Mouse (Mus musculus): Measurements from ENCODE around the gene Hdac9. TPM values are rescaled to one million over a fixed set of nuclear protein-coding genes. Genes with fewer than 3 reads are reported as not detected.

Gene Hdac9
- polyA plus RNA-seq, 1 experiment: not detected

GRCm38 (mm10) chr12:34287218-34287617, 629.7 kb downstream of the Hdac9 start:
- no peaks in the 10 kb centered on the region for H3K36me3 ChIP-seq (ENCODE audit: control insufficient read depth)

GRCm38 (mm10) chr12:34284888-34285287, 632.0 kb downstream of the Hdac9 start:
- H3K9me3 ChIP-seq (ENCODE audit: control insufficient read depth, low read length): no peaks in the 10 kb centered on the region
- H3K27me3 ChIP-seq (ENCODE audit: control insufficient read depth): no peaks in the 10 kb centered on the region
- H3K4me1 ChIP-seq (ENCODE audit: control insufficient read depth): no peaks in the 10 kb centered on the region
- H3K36me3 ChIP-seq (ENCODE audit: control insufficient read depth): no peaks in the 10 kb centered on the region
- TF ChIP-seq TAL1 (IDR thresholded peaks at IDR 0.05; ENCODE audit: low read length) (no peak), GATA1 (IDR thresholded peaks at IDR 0.05; ENCODE audit: low read length) (no peak)
- H3K4me3 ChIP-seq (replicated peaks): no peak overlapping the region

More at GRCm38 (mm10) chr12:34287218-34287617, 629.7 kb downstream of the Hdac9 start:
- Histone ChIP-seq H3K4me3 (replicated peaks) (no peak overlapping the region), H3K9me3 (ENCODE audit: control insufficient read depth, low read length) (no peaks in the 10 kb centered on the region), H3K4me1 (ENCODE audit: control insufficient read depth) (no peaks in the 10 kb centered on the region), H3K27me3 (ENCODE audit: control insufficient read depth) (no peaks in the 10 kb centered on the region)
- TF ChIP-seq TAL1 (IDR thresholded peaks at IDR 0.05; ENCODE audit: low read length) (no peak), GATA1 (IDR thresholded peaks at IDR 0.05; ENCODE audit: low read length) (no peak)

GRCm38 (mm10) chr12:34284396-34284795, 632.5 kb downstream of the Hdac9 start:
- Histone ChIP-seq H3K27me3 (ENCODE audit: control insufficient read depth) (no peaks in the 10 kb centered on the region), H3K9me3 (ENCODE audit: control insufficient read depth, low read length) (no peaks in the 10 kb centered on the region), H3K4me1 (ENCODE audit: control insufficient read depth) (no peaks in the 10 kb centered on the region), H3K4me3 (replicated peaks) (no peak overlapping the region), H3K36me3 (ENCODE audit: control insufficient read depth) (no peaks in the 10 kb centered on the region)
- TF ChIP-seq GATA1 (IDR thresholded peaks at IDR 0.05; ENCODE audit: low read length) (no peak), TAL1 (IDR thresholded peaks at IDR 0.05; ENCODE audit: low read length) (no peak)

- H3K4me3 ChIP-seq (replicated peaks): no peak overlapping the region
- H3K9me3 ChIP-seq (ENCODE audit: control insufficient read depth, low read length): no peaks in the 10 kb centered on the region; the same call in 1 of the 2 replicates
- H3K27me3 ChIP-seq (ENCODE audit: control insufficient read depth): no peaks in the 10 kb centered on the region
- no peaks in the 10 kb centered on the region for H3K36me3 ChIP-seq (ENCODE audit: control insufficient read depth)
- TF ChIP-seq TAL1 (IDR thresholded peaks at IDR 0.05; ENCODE audit: low read length) (no peak), GATA1 (IDR thresholded peaks at IDR 0.05; ENCODE audit: low read length) (no peak)
- no peaks in the 10 kb centered on the region for H3K4me1 ChIP-seq (ENCODE audit: control insufficient read depth)
Observed at GRCm38 (mm10) chr12:34278822-34279221, 638.1 kb downstream of the Hdac9 start.

- Histone ChIP-seq H3K36me3 (ENCODE audit: control insufficient read depth) (no peaks in the 10 kb centered on the region), H3K4me3 (replicated peaks) (no peak overlapping the region), H3K9me3 (ENCODE audit: control insufficient read depth, low read length) (no peaks in the 10 kb centered on the region; the same call in 1 of the 2 replicates), H3K27me3 (ENCODE audit: control insufficient read depth) (no peaks in the 10 kb centered on the region), H3K4me1 (ENCODE audit: control insufficient read depth) (no peaks in the 10 kb centered on the region)
- no peak for TF ChIP-seq TAL1 (IDR thresholded peaks at IDR 0.05; ENCODE audit: low read length)
- TF ChIP-seq GATA1 (IDR thresholded peaks at IDR 0.05; ENCODE audit: low read length): no peak
Observed at GRCm38 (mm10) chr12:34273816-34274215, 643.1 kb downstream of the Hdac9 start.

- Histone ChIP-seq H3K4me1 (ENCODE audit: control insufficient read depth) (no peaks in the 10 kb centered on the region), H3K27me3 (ENCODE audit: control insufficient read depth) (no peaks in the 10 kb centered on the region)
- TF ChIP-seq GATA1 (IDR thresholded peaks at IDR 0.05; ENCODE audit: low read length): no peak
- no peak for TF ChIP-seq TAL1 (IDR thresholded peaks at IDR 0.05; ENCODE audit: low read length)
Observed at GRCm38 (mm10) chr12:34270096-34270495, 646.8 kb downstream of the Hdac9 start.

GRCm38 (mm10) chr12:34269472-34270040, 647.3 kb downstream of the Hdac9 start:
- Histone ChIP-seq H3K27me3 (ENCODE audit: control insufficient read depth) (no peaks in the 10 kb centered on the region), H3K9me3 (ENCODE audit: control insufficient read depth, low read length) (no peaks in the 10 kb centered on the region), H3K4me3 (replicated peaks) (no peak overlapping the region), H3K4me1 (ENCODE audit: control insufficient read depth) (no peaks in the 10 kb centered on the region), H3K36me3 (ENCODE audit: control insufficient read depth) (no peaks in the 10 kb centered on the region)
- TF ChIP-seq GATA1 (IDR thresholded peaks at IDR 0.05; ENCODE audit: low read length): no peak
- TF ChIP-seq TAL1 (IDR thresholded peaks at IDR 0.05; ENCODE audit: low read length): no peak

More at GRCm38 (mm10) chr12:34270096-34270495, 646.8 kb downstream of the Hdac9 start:
- H3K4me3 ChIP-seq (replicated peaks): no peak overlapping the region
- no peaks in the 10 kb centered on the region for H3K36me3 ChIP-seq (ENCODE audit: control insufficient read depth)
- H3K9me3 ChIP-seq (ENCODE audit: control insufficient read depth, low read length): no peaks in the 10 kb centered on the region

- TF ChIP-seq TAL1 (IDR thresholded peaks at IDR 0.05; ENCODE audit: low read length) (no peak), GATA1 (IDR thresholded peaks at IDR 0.05; ENCODE audit: low read length) (no peak)
- H3K4me3 ChIP-seq (replicated peaks): no peak overlapping the region
- no peaks in the 10 kb centered on the region for H3K36me3 ChIP-seq (ENCODE audit: control insufficient read depth)
- H3K9me3 ChIP-seq (ENCODE audit: control insufficient read depth, low read length): no peaks in the 10 kb centered on the region; the same call in 1 of the 2 replicates
- H3K27me3 ChIP-seq (ENCODE audit: control insufficient read depth): no peaks in the 10 kb centered on the region
- H3K4me1 ChIP-seq (ENCODE audit: control insufficient read depth): no peaks in the 10 kb centered on the region
Observed at GRCm38 (mm10) chr12:34259651-34260050, 657.2 kb downstream of the Hdac9 start.

- TF ChIP-seq TAL1 (IDR thresholded peaks at IDR 0.05; ENCODE audit: low read length) (no peak), GATA1 (IDR thresholded peaks at IDR 0.05; ENCODE audit: low read length) (no peak)
- H3K27me3 ChIP-seq (ENCODE audit: control insufficient read depth): no peaks in the 10 kb centered on the region
- H3K36me3 ChIP-seq (ENCODE audit: control insufficient read depth): no peaks in the 10 kb centered on the region
Observed at GRCm38 (mm10) chr12:34249160-34249559, 667.7 kb downstream of the Hdac9 start.

More at GRCm38 (mm10) chr12:34249160-34249559, 667.7 kb downstream of the Hdac9 start:
- Histone ChIP-seq H3K4me3 (replicated peaks) (no peak overlapping the region), H3K4me1 (ENCODE audit: control insufficient read depth) (no peaks in the 10 kb centered on the region), H3K9me3 (ENCODE audit: control insufficient read depth, low read length) (no peaks in the 10 kb centered on the region)
